Mouse (Mus musculus) liver, adult (tissue): Measurements from ENCODE around the gene Crmp1.

Source experiments
- GATA4 ChIP-seq: IDR thresholded peaks from 2 replicates; pipeline ENCODE4 v1.6.1; 2014; ENCODE audit warnings: mild to moderate bottlenecking, low read length; ENCODE audit not compliant: insufficient replicate concordance

Gene Crmp1

GRCm38 (mm10) chr5:37222316-37222715 is 19.4 kb upstream of the Crmp1 start:
- TF ChIP-seq GATA4, result no peak

GRCm38 (mm10) chr5:37225708-37226107 is 16.0 kb upstream of the Crmp1 start:
- TF ChIP-seq GATA4, result no peak

GRCm38 (mm10) chr5:37227956-37228680 is 13.6 kb upstream of the Crmp1 start:
- TF ChIP-seq GATA4, result no peak

GRCm38 (mm10) chr5:37228894-37229293 is 12.8 kb upstream of the Crmp1 start:
- no peak for TF ChIP-seq GATA4

- TF ChIP-seq GATA4, result no peak
Observed at GRCm38 (mm10) chr5:37233010-37233557, 8.7 kb upstream of the Crmp1 start.

GRCm38 (mm10) chr5:37238654-37239053 is 3.1 kb upstream of the Crmp1 start:
- TF ChIP-seq GATA4, result no peak

GRCm38 (mm10) chr5:37240550-37240949 is 1.2 kb upstream of the Crmp1 start:
- no peak for TF ChIP-seq GATA4

- TF ChIP-seq GATA4, result no peak
Observed at GRCm38 (mm10) chr5:37241224-37241623, 516 bp upstream of the Crmp1 start.

GRCm38 (mm10) chr5:37242360-37243168 is 824 bp downstream of the Crmp1 start:
- TF ChIP-seq GATA4, result no peak

GRCm38 (mm10) chr5:37243169-37243886 is 1.6 kb downstream of the Crmp1 start:
- TF ChIP-seq GATA4, result no peak

GRCm38 (mm10) chr5:37244161-37244560 is 2.4 kb downstream of the Crmp1 start:
- no peak for TF ChIP-seq GATA4

- no peak for TF ChIP-seq GATA4
Observed at GRCm38 (mm10) chr5:37244666-37245242, 3.0 kb downstream of the Crmp1 start.

- TF ChIP-seq GATA4, result no peak
Observed at GRCm38 (mm10) chr5:37245651-37246050, 3.9 kb downstream of the Crmp1 start.

GRCm38 (mm10) chr5:37246138-37246910 is 4.6 kb downstream of the Crmp1 start:
- TF ChIP-seq GATA4, result no peak
